18 mouse cellular contexts compared by ENCODE assay signal in the genomic region with DNA sequence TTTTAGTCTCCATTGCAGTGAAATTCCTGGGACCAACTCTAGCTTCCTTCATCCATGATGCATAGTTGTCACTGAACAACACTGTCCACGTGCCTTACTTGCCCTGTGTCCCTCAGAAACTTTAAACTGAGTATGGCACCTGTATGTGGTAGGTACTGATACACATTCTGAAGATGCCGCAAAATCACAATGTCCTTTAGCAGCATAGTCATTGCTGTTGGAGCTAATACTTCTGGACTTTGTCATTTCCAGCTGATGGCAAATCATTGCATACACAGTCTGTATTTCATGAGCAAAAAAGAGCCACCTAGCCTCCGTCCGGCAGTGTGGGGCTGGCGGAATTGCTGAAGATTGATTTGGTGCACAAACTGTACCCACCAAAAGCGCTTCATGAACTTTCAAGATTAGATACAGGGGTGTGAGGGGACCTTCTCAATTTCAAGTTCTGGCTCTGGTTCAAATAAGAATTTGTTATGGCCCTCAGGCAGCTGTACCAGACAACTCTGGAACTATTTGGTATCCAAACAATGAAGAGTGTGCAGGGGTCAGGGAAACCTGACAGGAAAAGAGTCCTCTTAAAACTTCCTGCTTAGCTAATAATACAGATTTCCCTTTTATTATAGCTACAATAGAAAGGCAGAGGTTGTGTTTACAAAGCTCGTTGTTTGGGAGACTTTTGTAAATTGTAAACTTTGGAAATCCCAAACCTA. TPM values are rescaled to one million over a fixed set of nuclear protein-coding genes. Genes with fewer than 3 reads are reported as not detected.
DNase-seq lines count a peak whose midpoint lies in the region; ATAC-seq and TF ChIP-seq lines count a peak whose summit lies in the region.
"Had no signal": no experiment of that assay in that cellular context is flagged by ENCODE, and none has a peak within 500 bp of the region (broad histone marks: within the 10 kb centered on the region; RNA-seq: fewer than 3 reads in every experiment).

No protein-coding gene starts in this region.

- no peak for TF ChIP-seq EP300 in ES-Bruce4 (IDR thresholded peaks at IDR 0.05; ENCODE audit: insufficient read depth, low read depth, low read length)
- no peak for TF ChIP-seq EP300 in liver, postnatal 0 days (IDR thresholded peaks at IDR 0.05; ENCODE audit: low read depth)

- H3K36me3 ChIP-seq in heart, embryonic 15.5 days: peaks cover 2% of the 10 kb centered on the region; the same call in 1 of the 2 replicates
- H3K36me3 ChIP-seq in lung, embryonic 14.5 days (ENCODE audit: insufficient read depth): 0 out of 2 replicates have a peak, but pooled peaks cover 2% of the 10 kb centered on the region
- peaks cover 3% of the 10 kb centered on the region; the same call in 1 of the 2 replicates for H3K36me3 ChIP-seq in ES-Bruce4 (ENCODE audit: control insufficient read depth, insufficient read depth, low read length, poor library complexity, severe bottlenecking)
- H3K36me3 ChIP-seq in liver, postnatal 0 days (replicated peaks; ENCODE audit: insufficient read depth, low read length): 0 out of 2 replicates have a peak, but pooled peaks cover 3% of the 10 kb centered on the region
- H3K36me3 ChIP-seq in midbrain, embryonic 13.5 days: no peaks in the 10 kb centered on the region
- H3K36me3 ChIP-seq: hindbrain, embryonic 12.5 days; neural tube, embryonic 12.5 days had no signal

- peak overlapping the region; percentile 31 for H3K27ac ChIP-seq in heart, embryonic 15.5 days
- no peak overlapping the region for H3K27ac ChIP-seq in lung, embryonic 14.5 days (ENCODE audit: low read depth)
- peak overlapping the region; percentile 74 for H3K27ac ChIP-seq in ES-Bruce4 (ENCODE audit: insufficient read depth, low read length)
- peak overlapping the region; percentile 69 for H3K27ac ChIP-seq in liver, postnatal 0 days (ENCODE audit: low read depth)
- no peak overlapping the region for H3K27ac ChIP-seq in midbrain, embryonic 13.5 days
- H3K27ac ChIP-seq: hindbrain, embryonic 12.5 days; neural tube, embryonic 12.5 days; stomach, embryonic 15.5 days had no signal

- ATAC-seq in heart, embryonic 15.5 days (replicated peaks; ENCODE audit: insufficient number of reproducible peaks, insufficient read depth, low FRiP score, low read depth): no peak
- peak; percentile 45; the same call in 1 of the 2 replicates for ATAC-seq in lung, embryonic 14.5 days (ENCODE audit: insufficient read depth)
- no peak; the same call in 1 of the 2 replicates for ATAC-seq in liver, postnatal 0 days
- ATAC-seq in midbrain, embryonic 13.5 days: no peak
- ATAC-seq: inflammation-experienced regulatory T-cells, adult 6 months had no signal

- TF ChIP-seq CTCF in lung, embryonic 14.5 days (IDR thresholded peaks at IDR 0.05; ENCODE audit: low read depth): no peak
- TF ChIP-seq CTCF in ES-Bruce4 (IDR thresholded peaks at IDR 0.05; ENCODE audit: low read depth, low read length): no peak
- TF ChIP-seq CTCF in liver, postnatal 0 days (IDR thresholded peaks at IDR 0.05; ENCODE audit: low read depth): no peak

- WGBS in heart, embryonic 15.5 days: 48% methylated on average over 7 of the region's 7 CpGs
- WGBS in lung, embryonic 14.5 days: 43% methylated on average over 7 of the region's 7 CpGs
- WGBS in liver, postnatal 0 days (ENCODE audit: insufficient replicate concordance): 55% methylated on average over 7 of the region's 7 CpGs
- 80% methylated on average over 7 of the region's 7 CpGs for WGBS in midbrain, embryonic 13.5 days

- H3K9ac ChIP-seq in heart, embryonic 15.5 days: no peak overlapping the region
- H3K9ac ChIP-seq in lung, embryonic 14.5 days: no peak overlapping the region
- H3K9ac ChIP-seq in ES-Bruce4 (ENCODE audit: low read depth, poor library complexity, severe bottlenecking): no peak overlapping the region
- H3K9ac ChIP-seq in liver, postnatal 0 days (replicated peaks): no peak overlapping the region
- no peak overlapping the region for H3K9ac ChIP-seq in midbrain, embryonic 13.5 days (replicated peaks)
- H3K9ac ChIP-seq: hindbrain, embryonic 12.5 days; neural tube, embryonic 12.5 days; stomach, embryonic 15.5 days had no signal

- no peak overlapping the region for H3K4me3 ChIP-seq in heart, embryonic 15.5 days
- H3K4me3 ChIP-seq in lung, embryonic 14.5 days (ENCODE audit: low read depth, low read length): no peak overlapping the region
- H3K4me3 ChIP-seq in ES-Bruce4 (ENCODE audit: low read depth, low read length): no peak overlapping the region
- H3K4me3 ChIP-seq in liver, postnatal 0 days (ENCODE audit: low read depth, low read length): no peak overlapping the region
- no peak overlapping the region for H3K4me3 ChIP-seq in midbrain, embryonic 13.5 days (replicated peaks)
- H3K4me3 ChIP-seq: erythroblast, embryonic 14.5 days; hindbrain, embryonic 12.5 days; megakaryocyte, embryonic 14.5 days; neural tube, embryonic 12.5 days; stomach, embryonic 15.5 days had no signal

- DNase-seq in heart, adult 18-20 months: no peak
- DNase-seq in lung, embryonic 14.5 days: peak; percentile 39
- DNase-seq in lung, adult 18-20 months: no peak
- DNase-seq in liver, postnatal 0 days: no peak
- DNase-seq: adrenal gland, adult 8-10 months; cerebellum, adult 11 months; gastrocnemius, postnatal 36 days; kidney, adult 8-10 months; right cerebral cortex, postnatal 14 days had no signal

- H3K27me3 ChIP-seq in heart, embryonic 15.5 days: no peaks in the 10 kb centered on the region
- H3K27me3 ChIP-seq in lung, embryonic 14.5 days (ENCODE audit: insufficient read depth, low read length): no peaks in the 10 kb centered on the region
- no peaks in the 10 kb centered on the region for H3K27me3 ChIP-seq in ES-Bruce4 (ENCODE audit: control insufficient read depth, insufficient read depth, low read length, poor library complexity, severe bottlenecking)
- H3K27me3 ChIP-seq in liver, postnatal 0 days (ENCODE audit: insufficient read depth, low read length): no peaks in the 10 kb centered on the region
- H3K27me3 ChIP-seq in midbrain, embryonic 13.5 days: no peaks in the 10 kb centered on the region
- H3K27me3 ChIP-seq: hindbrain, embryonic 12.5 days; megakaryocyte, embryonic 14.5 days; neural tube, embryonic 12.5 days; stomach, embryonic 15.5 days had no signal

- TF ChIP-seq POLR2A in ES-Bruce4 (IDR thresholded peaks at IDR 0.05; ENCODE audit: insufficient read depth, low read length): no peak

- no peaks in the 10 kb centered on the region for H3K9me3 ChIP-seq in heart, embryonic 15.5 days (replicated peaks)
- H3K9me3 ChIP-seq in lung, embryonic 14.5 days (ENCODE audit: low read depth, low read length): no peaks in the 10 kb centered on the region
- H3K9me3 ChIP-seq in ES-Bruce4 (replicated peaks; ENCODE audit: control insufficient read depth, insufficient read depth, low read length, poor library complexity, severe bottlenecking): no peaks in the 10 kb centered on the region
- no peaks in the 10 kb centered on the region for H3K9me3 ChIP-seq in liver, postnatal 0 days (ENCODE audit: low read length)
- H3K9me3 ChIP-seq in midbrain, embryonic 13.5 days: no peaks in the 10 kb centered on the region
- H3K9me3 ChIP-seq: hindbrain, embryonic 12.5 days; megakaryocyte, embryonic 14.5 days; neural tube, embryonic 12.5 days; stomach, embryonic 15.5 days had no signal

- H3K4me1 ChIP-seq in heart, embryonic 15.5 days (replicated peaks): peaks cover 41% of the 10 kb centered on the region
- peaks cover 14% of the 10 kb centered on the region; the same call in 1 of the 2 replicates for H3K4me1 ChIP-seq in lung, embryonic 14.5 days (ENCODE audit: insufficient read depth)
- peaks cover 6% of the 10 kb centered on the region for H3K4me1 ChIP-seq in ES-Bruce4 (ENCODE audit: control insufficient read depth, insufficient read depth, low read length)
- peaks cover 38% of the 10 kb centered on the region for H3K4me1 ChIP-seq in liver, postnatal 0 days (ENCODE audit: insufficient read depth)
- peaks cover 8% of the 10 kb centered on the region; the same call in 1 of the 2 replicates for H3K4me1 ChIP-seq in midbrain, embryonic 13.5 days (replicated peaks)
- H3K4me1 ChIP-seq: hindbrain, embryonic 12.5 days; stomach, embryonic 15.5 days had no signal

- H3K4me2 ChIP-seq in heart, embryonic 15.5 days: peak overlapping the region; percentile 1; the same call in 1 of the 2 replicates
- H3K4me2 ChIP-seq in lung, embryonic 14.5 days: no peak overlapping the region
- H3K4me2 ChIP-seq in liver, postnatal 0 days (ENCODE audit: low read depth, low read length): peak overlapping the region; percentile 43
- H3K4me2 ChIP-seq in midbrain, embryonic 13.5 days (replicated peaks): no peak overlapping the region
- H3K4me2 ChIP-seq: hindbrain, embryonic 12.5 days; neural tube, embryonic 12.5 days; stomach, embryonic 15.5 days had no signal

RNA-seq across cellular contexts. Expression of a gene that starts 44.9 kb away (rescaled TPM):
- polyA plus RNA-seq in heart, embryonic 15.5 days (2015; fragmentation: Nextera tagmentation; extraction: Ambion mirVana): 31.7 and 45.4 TPM in 2 replicates
- total RNA-seq in heart, adult 18-20 months (2021): 1 to 10 TPM; 7.3 to 8.5 TPM
- 57.8 and 63.3 TPM in 2 replicates for polyA plus RNA-seq in lung, embryonic 14.5 days (2014; fragmentation: Nextera tagmentation; extraction: Ambion mirVana)
- polyA plus RNA-seq in ES-Bruce4 (2011; ENCODE audit: insufficient read depth, insufficient read length, low read depth, missing spikeins): 26.7 and 29.0 TPM in 2 replicates
- 17.1 and 17.3 TPM in 2 replicates for polyA plus RNA-seq in liver, postnatal 0 days (2015; fragmentation: Nextera tagmentation; extraction: Ambion mirVana)
- 15.9 and 18.0 TPM in 2 replicates for polyA plus RNA-seq in midbrain, embryonic 13.5 days (2015; fragmentation: Nextera tagmentation; extraction: Ambion mirVana)

Comparison
In these comparisons a context has a peak if more than half of its experiments do, and no peak if none do; other contexts are left out.
1. H3K27ac ChIP-seq: peak in heart, embryonic 15.5 days (single experiment), ES-Bruce4 (single experiment) and liver, postnatal 0 days (single experiment); none in lung, embryonic 14.5 days (single experiment) and midbrain, embryonic 13.5 days (single experiment).
2. H3K4me2 ChIP-seq: peak in heart, embryonic 15.5 days (single experiment) and liver, postnatal 0 days (single experiment); none in lung, embryonic 14.5 days (single experiment) and midbrain, embryonic 13.5 days (single experiment).